Mouse (Mus musculus): ENCODE measurements around the gene Defb13.
"Not testable (repeated sequence)": the region's sequence is repeated elsewhere in the genome, so short reads cannot be mapped to it uniquely, and the experiment has no call there.

Gene Defb13

GRCm38 (mm10) chr8:21946462-21946861 is at the start of gene Defb13:
Defb13 (plus strand) TSS chr8:21946762.
- DNase-seq (ENCODE audit: low spot score), result no peak

GRCm38 (mm10) chr8:21906290-21906689 is 40.3 kb upstream of the Defb13 start, which contains the start of gene Defb11:
Defb11 (minus strand) TSS chr8:21906412.
- DNase-seq (ENCODE audit: low spot score), result not testable (repeated sequence)

- no peak for DNase-seq (ENCODE audit: low spot score)
These were observed 34.6 kb upstream of the Defb13 start for GRCm38 (mm10) chr8:21911931-21912330.

GRCm38 (mm10) chr8:21912554-21912953 is 34.0 kb upstream of the Defb13 start:
- DNase-seq (ENCODE audit: low spot score), result no peak

GRCm38 (mm10) chr8:21915625-21916024 is 30.9 kb upstream of the Defb13 start:
- DNase-seq (ENCODE audit: low spot score), result no peak

GRCm38 (mm10) chr8:21930754-21931153 is 15.8 kb upstream of the Defb13 start:
- not testable (repeated sequence) for DNase-seq (ENCODE audit: low spot score)

- no peak for DNase-seq (ENCODE audit: low spot score)
These were observed 14.0 kb upstream of the Defb13 start, which contains the start of gene Defb15 for GRCm38 (mm10) chr8:21932610-21933009. Defb15 (minus strand) TSS chr8:21932710.

- DNase-seq (ENCODE audit: low spot score), result not testable (repeated sequence)
These were observed 8.5 kb upstream of the Defb13 start, which contains the start of gene Defb35 for GRCm38 (mm10) chr8:21938052-21938451. Defb35 (plus strand) TSS chr8:21938352.

- DNase-seq (ENCODE audit: low spot score), result no peak
These were observed 902 bp downstream of the Defb13 start for GRCm38 (mm10) chr8:21947311-21948017.

- DNase-seq (ENCODE audit: low spot score), result peak; percentile 22
These were observed 8.8 kb downstream of the Defb13 start for GRCm38 (mm10) chr8:21955321-21955720.

- DNase-seq (ENCODE audit: low spot score), result no peak
These were observed 9.8 kb downstream of the Defb13 start for GRCm38 (mm10) chr8:21956336-21956735.

GRCm38 (mm10) chr8:21958414-21958813 is 11.9 kb downstream of the Defb13 start, which contains the start of gene Fam90a1a:
Fam90a1a (plus strand) TSS chr8:21958714.
- DNase-seq (ENCODE audit: low spot score), result no peak

GRCm38 (mm10) chr8:21966646-21967045 is 20.1 kb downstream of the Defb13 start:
- DNase-seq (ENCODE audit: low spot score), result no peak

- no peak for DNase-seq (ENCODE audit: low spot score)
These were observed 22.9 kb downstream of the Defb13 start, which contains the start of gene Ccdc70 for GRCm38 (mm10) chr8:21969475-21969874. Ccdc70 (plus strand) TSS chr8:21969775.

GRCm38 (mm10) chr8:21978193-21978592 is 31.6 kb downstream of the Defb13 start:
- DNase-seq (ENCODE audit: low spot score), result no peak

- DNase-seq (ENCODE audit: low spot score), result no peak
These were observed 35.2 kb downstream of the Defb13 start for GRCm38 (mm10) chr8:21981664-21982337.

GRCm38 (mm10) chr8:21992184-21992583 is 45.6 kb downstream of the Defb13 start:
- DNase-seq (ENCODE audit: low spot score), result peak; percentile 13

GRCm38 (mm10) chr8:21995181-21995580 is 48.6 kb downstream of the Defb13 start:
- no peak for DNase-seq (ENCODE audit: low spot score)
